Mouse (Mus musculus) monocyte, adult 2 months (primary cell): Measurements from ENCODE around the gene Crybg2.
A peak's percentile ranks its signal among the peaks of the same experiment; 100 is the strongest.

Source experiments
- DNase-seq, 2 experiments: peaks; one replicate each; pipeline ENCODE4 v3.0.0; 2022; ENCODE audit warnings: low spot score in 2 of 2, low read depth in 1 of 2

Crybg2 gene

DNA sequence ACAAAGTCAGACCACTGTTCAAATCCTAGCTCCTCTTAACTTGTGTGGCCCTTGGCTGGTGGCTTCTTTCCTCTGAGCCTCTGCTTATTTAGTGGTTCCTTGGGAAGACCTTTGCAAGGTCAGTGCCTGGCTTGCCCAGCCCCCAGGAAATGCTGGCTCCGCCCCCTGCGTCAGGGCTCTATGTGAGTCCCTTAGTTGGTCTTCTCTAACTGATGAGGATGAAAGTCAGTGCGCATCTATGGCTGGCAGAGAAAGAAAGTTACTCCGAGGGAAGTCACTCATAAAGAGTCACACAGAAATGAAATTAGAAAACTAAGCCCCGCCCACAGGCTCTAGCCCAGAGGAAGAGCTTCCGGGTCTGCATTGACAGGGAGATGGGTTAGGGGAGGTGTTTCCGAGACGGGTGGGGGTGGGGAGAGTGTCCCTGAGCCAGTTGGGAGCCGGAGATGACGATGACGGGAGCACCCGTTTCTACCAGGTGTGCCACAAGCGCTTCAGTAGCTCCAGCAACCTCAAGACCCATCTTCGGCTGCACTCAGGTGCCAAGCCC, 2.4 kb upstream of the Crybg2 start:
- DNase-seq: no peak

DNA sequence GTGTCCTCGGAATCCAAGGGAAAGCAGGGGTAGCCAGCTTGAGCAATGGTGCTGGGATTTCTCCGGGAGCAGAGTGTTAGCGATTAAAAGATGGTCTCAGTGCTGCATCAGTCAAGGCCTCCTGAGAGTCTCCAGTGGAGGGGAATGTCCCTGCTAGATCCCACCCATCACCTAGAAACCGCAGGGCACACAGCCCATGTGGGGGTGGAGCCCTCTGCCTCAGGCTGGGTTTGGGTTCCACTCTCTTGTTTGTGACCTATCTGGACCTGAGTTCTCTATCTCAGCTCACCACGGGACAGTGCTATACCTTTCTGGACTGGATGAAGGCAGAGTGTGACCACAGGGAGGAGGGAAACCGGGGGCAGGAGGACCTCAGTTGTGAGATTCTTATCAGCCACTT, 1.7 kb upstream of the Crybg2 start:
- DNase-seq: no peak

DNA sequence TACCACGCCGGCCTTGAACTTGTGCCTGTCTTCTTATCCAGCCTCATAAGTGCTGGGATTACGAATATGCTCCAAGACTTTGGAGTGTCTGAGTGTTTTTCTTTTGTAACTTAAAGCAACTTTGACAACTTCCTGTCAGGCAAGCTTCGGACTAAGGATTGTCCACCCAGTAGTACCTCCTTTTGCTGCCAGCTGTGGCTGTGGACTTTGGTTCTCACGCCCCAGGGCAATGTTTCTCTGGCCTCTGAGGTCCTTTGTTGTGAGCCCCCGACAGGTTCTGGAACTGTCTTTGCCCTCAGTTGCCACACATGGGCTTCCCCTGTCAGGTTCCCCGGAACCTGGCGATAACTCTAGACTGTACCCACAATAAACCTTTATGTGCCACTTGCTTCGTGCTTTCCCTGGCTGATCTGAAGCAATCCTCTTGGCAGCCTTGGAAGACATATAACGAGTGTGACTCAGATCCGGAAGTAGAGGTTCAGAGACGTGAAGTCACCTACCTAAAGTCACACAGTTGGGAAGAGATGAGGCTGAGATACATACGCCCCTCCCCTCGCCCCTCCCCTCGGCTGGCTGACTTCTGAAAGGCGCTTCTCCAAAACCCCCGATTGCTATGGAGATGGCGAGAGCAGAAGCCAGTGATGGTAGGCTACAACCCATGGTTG, 683 bp downstream of the Crybg2 start:
- DNase-seq: no peak

DNA sequence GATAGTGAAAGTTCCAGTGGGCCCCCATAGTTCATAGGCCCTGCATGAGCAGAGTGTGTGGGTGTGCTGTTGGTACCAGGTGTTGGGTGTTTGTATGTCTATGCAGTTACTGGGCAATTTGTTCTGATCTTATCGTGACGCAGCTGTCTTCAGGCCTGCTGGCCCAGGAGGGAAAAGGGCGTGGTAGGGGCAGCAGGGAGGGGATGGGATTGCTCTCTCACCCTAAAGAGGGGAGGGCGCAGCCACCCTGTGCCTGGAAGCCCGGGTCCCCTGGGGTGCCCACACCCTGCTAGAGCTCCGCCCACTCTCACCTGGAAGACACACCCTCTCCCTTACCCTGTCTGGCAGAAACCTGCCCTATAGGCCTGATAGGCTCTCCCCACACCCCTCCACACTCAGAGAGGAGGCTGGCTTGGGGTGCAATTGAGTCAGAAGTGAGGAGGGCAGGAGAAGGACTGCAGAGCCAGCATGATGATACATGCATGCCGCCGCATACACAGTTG, 1.4 kb downstream of the Crybg2 start:
- no peak for DNase-seq

DNA sequence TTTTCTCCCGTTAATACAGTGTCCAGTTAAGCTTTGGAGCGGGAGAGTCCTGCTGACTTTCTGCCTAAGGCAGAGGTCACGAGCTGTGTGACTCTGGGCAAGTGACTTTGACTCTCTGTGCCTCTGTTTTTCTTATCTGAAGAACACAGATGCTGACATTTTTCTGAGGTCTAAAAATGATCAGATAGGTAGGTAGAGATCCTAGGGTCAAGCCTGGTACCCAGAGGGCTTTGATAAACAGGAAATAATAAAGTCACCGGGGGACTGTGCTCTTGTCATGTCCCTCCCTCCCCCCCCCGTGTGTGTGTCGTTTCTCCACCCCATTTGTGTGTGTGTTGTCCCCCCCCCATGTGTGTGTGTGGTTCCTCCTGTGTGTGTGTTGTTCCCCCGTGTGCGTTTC, 1.9 kb downstream of the Crybg2 start:
- DNase-seq: no peak

DNA sequence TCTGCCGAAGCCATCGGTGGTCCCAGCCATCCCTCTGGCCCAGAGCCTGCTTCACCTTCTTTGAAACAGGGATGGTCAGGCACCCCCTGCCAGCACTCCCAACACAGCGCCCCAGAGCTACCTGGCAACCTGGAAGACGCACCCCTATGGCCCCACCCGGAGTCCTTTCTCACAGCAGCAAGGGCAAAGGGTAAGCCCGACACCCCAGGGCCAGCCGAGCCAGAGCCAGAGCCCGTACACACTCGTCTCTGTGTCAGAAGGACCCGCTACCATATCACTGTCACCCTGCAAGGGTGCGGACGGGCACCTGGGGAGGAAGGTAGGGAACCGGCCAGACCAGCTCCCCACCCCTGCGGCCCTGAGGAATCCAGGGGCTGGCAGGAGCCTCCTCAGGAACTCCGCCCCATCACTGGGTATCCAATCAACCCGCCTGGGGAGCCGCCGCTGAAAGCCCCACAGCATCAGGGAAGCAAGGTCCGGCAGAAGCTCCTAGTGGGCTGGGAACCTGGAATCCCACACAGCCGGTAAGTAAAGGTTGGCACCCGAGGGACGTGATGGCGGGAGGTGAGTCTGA, 4.9 kb downstream of the Crybg2 start:
- no peak for DNase-seq

DNA sequence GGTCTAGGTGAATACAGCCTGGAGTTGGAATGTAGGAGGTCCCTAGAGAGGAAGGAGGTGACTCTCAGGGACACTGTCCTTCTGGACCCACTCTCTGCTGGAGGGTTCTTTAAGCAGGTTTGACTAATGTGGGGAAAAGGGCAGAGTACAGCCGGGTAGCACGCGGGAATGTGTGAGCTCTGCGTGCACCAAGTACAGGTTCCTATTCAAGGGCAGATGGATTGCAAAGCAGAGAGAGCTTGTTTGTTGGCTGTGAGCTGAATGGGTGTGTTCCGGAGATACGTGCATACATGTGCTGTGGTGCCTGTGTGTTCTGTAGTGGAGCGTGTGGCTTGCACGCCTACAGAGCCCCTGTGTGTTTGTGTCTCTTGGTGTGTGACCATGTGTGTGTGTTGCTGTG, 6.8 kb downstream of the Crybg2 start:
- no peak for DNase-seq

DNA sequence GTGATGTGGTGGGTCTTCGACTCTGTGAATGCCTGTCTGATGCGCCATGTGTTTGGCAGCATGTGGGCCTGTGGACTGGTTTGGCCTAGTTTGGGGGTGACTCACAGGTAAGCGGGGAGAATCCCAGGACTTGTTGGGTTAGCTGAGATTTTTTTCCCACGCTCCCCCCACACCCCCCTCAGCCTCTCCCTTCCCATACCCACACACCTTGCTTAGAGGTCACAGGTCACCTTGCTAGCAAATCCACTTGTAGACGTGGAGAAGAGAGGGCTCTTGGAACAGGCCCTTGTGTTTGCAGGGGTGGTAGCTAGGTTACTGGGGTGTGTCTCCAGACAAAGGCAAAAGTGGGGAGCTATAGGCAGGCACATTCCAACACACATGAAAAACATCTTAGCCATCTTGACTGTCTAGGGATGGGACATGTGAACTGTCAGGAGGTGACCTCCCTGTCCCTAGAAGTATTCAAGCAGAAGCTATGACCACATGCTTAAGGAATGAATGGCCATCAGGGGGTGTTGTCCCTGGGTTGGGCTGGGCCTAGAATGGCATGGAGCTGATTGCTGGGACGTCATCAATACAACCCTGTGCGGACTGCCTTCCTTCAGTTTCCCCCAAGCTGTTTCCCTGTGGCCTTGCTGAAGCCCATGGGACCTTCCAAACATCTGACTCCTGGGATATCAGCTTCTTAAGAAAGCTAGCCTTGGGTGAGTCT, 7.4 kb downstream of the Crybg2 start:
- no peak for DNase-seq

DNA sequence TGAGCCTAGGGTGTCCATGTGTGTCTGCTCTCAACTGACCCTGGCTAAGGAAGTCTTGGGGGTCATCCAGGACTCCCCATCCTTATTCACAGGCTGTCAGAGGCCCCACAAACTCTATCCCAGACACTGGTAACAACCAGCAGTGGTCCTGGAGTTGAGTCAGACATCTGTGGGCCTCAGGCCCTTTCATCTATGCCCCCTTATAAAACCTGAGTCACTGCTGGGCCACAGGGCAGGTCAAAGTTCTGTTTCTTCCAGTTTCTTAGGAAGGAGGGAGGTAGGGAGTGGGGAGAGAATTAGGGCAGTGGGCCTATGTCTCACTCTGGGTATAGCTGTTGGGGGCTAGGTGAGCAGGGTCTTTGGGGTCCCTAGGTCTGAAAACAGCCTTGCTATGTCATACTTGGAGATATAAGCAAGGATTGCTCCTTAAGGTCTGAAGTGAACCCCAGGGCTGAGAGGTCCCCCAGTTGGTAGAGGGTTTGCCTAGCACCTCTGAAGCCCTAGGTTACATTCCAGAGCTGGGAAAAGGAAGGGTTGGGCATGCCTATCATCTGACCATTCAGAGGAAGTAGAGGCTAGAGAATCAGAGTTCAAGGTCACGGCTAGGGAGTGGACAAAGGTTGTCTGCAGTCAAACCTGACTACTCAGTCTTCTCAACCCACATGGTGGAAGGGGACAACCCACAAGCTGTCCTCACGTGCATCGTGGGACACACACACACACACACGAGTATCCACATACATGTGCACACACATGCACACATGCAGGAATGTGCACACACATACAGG, 8.4 kb downstream of the Crybg2 start:
- no peak for DNase-seq

DNA sequence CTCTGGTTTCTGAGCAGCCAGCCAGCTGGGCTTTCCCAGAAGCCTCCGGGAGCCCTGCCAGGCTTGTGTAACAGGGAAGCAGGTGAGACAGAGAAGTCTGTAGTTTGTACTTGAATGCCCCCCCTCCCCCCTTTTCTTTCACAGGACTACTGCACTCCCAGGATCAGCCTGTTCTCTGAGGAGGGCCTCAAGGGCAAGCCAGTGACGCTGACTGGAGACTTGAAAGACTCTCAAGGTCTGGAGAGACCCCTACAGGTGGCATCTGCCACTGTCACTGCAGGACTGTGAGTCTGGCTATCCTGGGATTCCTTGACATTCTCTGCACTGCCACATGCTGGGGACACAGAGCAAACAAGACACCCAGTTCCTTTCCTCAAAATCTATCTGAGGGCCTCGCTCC, 18.1 kb downstream of the Crybg2 start:
- no peak for DNase-seq

DNA sequence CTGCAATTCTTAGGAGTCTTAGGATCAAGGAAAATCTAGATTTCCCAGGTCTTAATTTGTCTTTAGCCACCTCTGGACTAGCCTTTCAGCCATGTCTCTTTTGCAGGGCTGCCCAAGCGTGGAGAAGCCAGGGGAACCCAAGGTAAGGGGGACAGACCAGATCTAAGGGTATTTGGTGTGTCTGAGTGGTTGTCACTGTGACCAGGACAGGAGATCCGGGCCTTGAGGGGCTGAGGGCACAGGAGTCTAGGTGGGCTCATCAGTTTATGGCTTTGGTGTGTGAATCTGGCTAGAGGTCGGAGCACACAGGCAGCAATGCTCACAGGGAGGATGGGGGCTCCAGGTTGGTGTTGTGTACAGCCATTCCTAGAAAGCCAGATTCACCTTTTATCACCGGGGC, 20.1 kb downstream of the Crybg2 start:
- DNase-seq: no peak

DNA sequence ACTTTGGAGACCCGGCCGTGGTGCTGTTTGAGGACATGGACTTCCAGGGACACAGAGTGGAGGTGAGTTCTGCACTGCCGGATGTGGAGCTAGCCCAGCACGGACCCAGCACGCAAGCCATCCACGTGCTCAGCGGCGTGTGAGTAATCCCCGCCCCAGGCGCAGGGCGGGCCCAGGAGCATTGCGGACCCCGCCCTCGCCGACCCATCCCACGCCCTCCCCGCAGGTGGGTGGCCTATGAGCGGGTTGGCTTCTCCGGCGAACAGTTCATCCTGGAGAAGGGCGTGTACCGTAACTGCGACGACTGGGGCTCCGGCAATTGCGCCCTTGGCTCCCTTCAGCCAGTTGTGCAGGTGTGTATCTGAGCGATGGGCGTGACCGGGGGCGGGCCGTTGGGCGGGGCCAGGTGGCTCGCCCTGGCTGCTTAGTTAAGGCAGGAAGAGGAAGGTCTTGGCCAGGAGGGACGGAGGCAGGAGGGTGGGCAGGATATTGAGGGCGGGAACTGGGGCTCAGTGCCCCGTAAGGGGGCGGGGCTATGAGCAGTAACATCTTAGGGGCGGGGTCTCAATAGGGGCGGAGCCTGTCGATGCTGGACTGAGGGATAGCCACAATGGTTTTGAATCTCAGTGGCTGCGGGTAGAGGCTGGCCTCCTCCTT, 21.2 kb downstream of the Crybg2 start:
- DNase-seq: peak in 1 of 2 experiments; percentile 56

DNA sequence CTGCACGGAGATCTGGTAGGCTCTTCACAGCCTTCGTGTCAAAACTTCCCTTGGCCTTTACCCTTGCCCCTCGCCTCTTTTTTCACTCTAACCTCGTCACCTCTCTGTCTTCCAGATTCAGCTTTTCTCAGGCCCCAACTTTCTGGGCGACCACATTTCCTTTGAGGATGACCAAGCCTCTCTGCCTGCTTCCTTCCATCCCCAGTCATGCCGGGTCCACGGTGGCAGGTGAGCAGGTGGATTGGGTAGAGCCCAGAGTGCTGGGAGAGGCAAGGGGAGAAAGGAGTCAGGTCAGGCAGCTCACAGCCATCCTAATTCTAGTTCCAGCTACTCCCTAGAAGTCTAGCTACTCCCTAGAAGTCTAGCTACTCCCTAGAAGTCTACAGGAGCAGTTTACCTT, 21.8 kb downstream of the Crybg2 start:
- DNase-seq: no peak

DNA sequence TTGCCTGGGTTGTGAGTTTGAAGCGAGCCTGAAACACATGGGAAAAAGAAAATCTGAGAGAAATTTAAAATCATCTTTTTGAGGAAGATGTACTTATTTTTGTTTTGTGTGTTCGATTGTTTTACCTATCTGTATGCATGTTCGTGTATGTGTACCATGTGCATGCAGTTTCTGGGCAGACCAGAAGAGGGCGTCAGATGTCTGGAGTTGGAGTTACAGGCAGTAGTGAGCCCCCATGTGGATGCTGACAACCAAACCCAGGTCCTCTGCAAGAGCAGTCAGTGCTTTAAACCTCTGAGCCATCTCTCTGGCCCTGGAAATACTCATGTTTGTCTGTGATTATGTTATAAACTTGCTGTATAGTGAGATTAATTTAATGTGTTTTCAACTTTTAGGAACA, 24.4 kb downstream of the Crybg2 start:
- DNase-seq: no peak

DNA sequence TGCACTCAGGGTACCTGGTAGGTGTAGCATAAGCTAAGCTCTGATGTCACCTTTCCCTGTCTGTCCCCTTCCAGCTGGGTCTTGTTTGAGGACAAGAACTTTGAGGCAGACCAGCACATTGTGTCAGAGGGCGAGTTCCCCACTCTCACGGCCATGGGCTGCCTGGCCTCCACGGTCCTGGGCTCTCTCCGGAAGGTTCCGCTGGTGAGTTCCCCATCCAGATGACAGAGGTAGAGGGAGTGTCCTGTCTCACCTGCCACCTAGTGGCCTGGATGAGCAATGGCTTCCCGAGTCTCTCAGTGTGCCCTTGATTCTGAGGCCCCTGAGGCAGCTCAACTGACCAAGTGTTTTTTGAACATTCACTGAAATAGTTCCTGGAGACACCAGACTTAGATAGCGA, 26.8 kb downstream of the Crybg2 start:
- peak in 1 of 2 experiments; percentile 37 for DNase-seq

DNA sequence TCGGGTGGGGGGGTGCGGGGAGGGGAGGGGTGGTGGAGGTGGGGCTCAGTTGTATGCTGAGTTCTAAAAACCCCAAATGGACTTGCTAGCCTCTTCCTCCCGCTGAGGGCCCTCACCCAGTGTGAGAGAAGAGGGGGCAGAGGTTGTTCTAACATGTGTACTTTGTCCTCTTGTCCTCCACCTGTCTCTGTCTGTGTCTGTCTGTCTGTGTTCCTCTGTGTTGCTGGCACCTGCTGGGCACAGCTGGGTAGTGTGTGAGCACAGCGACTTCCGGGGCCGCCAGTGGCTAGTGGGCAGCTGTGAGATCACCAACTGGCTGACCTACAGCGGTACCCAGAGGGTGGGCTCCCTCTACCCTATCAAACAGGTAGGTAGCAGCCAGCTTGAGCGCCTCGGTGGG, 28.4 kb downstream of the Crybg2 start:
- no peak for DNase-seq

DNA sequence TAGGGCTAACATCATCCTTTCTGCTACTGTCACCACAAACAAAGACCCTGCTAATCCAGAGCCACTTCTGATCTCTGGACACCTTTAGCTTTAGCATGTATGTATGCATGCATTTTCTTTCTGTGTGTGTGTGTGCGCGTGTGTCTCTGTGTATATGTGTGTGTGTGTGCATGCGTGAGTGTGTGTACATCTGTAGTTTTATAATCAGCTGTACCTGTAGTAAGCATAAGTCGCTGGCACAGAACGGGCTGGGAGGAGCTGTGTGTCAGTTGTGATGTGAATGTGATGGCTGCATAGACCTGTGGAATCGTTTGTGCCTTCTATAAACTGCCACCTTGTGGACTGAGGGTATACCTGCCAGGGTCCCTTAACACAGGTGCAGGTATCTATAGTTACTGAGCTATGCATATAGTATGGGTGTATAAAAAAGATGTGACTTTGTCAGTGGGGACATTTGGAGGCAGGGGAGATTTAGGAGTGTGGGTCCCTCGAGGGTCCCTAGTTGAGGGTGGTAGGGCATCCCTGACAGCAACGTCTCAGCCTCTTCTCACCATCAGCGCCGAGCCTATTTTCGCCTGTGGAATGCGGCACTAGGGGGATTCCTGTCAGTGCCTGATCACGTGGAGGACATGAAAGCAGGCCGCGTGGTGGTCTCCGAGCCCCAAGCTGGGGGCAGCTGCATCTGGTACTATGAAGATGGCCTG, 30.1 kb downstream of the Crybg2 start:
- no peak for DNase-seq

DNA sequence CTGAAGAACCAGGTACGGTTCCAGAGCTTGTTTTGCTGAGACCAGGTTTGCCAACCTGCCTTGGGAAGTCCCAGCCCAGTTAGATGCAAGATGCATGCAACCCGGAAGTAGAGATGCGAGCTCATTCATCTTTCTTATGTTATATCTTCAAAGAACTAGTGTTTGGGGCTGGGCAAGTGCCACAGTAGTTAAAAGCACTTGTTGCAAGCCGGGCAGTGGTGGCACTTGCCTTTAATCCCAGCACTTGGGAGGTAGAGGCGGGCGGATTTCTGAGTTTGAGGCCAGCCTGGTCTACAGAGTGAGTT, 30.6 kb downstream of the Crybg2 start:
- no peak for DNase-seq

DNA sequence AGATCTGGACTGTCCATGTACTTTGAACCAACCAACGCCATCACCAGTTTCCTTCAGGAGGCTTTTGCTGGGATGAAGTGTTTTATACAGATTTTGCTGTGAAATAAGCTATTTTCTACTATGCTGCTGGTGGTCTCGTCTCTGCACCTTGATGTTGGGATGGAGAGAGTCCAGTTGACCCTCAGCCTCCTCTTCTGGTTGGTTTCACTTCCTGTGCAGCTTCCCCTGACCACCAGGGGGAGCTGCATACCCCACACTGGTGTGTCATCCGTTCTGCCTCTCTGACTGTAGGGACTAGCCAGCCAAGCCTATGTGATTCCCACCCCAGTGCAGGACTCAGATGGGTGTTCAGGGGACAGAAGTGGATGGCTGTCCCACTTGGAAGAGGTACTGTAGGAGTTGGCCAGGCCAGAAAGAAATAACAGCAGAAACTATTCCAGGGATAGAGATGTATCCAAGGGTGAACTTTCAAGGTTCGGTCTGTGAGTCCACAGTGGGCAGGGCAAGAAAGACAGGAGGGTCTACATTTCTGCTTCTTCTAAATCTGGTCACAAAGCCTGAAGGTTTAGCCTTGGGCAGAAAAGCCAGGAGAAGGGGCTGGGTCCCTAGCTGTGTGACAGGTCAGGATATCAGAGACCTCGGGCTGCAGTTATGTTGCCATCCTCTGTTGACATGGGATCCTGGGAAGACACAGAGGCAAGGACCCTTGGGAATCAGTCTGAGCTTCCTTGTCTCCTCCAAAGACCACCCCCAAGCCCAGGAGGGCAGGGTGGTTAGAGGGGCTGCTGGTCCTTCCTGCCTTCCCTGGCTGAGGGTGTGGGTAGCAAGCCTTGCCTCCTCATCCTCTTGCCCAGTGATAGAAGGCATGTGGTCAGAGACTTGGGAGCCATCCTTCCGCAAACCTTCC, 32.0 kb downstream of the Crybg2 start:
- peak; percentile 40 to 64 for DNase-seq
